Mouse (Mus musculus): Measurements from ENCODE around the gene Tal1.

- TF ChIP-seq CTCF (IDR thresholded peaks at IDR 0.05; ENCODE audit: borderline replicate concordance, insufficient read depth, low read length) (no peak), POLR2A (IDR thresholded peaks at IDR 0.05; ENCODE audit: low read depth, low read length) (no peak)
Measured at GRCm38 (mm10) chr4:115045621-115046020, 10.6 kb upstream of the Tal1 start.

Data from embryonic fibroblast, embryonic 13.5 days (primary cell).